Mouse (Mus musculus): ENCODE data around the gene Hibadh.

Hibadh gene

DNA sequence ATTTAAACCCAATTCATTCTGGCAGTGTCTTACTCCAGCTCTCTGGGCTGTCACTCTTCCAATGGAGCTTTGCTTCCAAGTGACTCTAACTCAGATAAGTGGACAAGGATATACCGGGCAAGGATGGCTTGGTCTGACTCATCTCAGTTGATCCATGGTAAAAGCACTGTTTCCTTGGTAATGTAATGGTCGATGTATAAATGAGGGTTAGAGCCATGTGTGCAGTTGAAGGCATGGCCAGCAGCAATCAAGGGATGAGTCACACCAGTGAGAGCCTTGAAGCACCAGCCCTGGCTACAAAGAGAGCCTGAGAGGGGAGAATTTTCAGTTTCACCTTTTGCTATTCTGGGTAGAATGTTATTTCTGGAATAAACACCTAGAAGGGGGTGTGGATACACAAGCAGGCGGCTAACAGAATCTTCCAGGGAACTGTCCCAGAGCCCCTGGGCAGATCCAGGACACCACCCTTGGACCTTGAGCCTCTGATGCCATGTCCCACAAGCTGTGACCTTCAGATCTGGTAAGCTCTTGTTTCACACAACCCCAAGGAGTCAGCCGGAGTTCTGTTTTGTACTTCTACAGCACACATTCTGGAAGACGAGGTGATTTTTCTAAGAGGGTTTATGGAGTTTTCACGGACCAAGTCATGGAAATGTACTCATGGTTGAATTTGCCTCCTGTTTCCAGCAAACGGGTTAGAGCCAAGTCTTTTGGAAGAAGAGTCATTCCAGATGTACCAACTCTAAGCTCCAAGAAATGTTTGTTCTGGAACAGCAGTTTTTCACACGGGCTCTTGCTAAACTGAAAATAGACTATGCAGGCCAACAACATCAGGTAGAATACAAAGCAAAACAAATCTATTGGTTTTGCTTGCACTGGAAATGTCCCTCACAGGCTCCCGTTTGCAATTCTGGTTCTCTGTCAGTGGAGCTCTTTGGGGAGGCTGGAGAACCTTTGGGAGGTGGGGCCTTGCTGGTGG is 134.1 kb downstream of the Hibadh start:
- DNase-seq (ENCODE audit: extremely low read depth, low read depth, low spot score): peak; percentile 39

DNA sequence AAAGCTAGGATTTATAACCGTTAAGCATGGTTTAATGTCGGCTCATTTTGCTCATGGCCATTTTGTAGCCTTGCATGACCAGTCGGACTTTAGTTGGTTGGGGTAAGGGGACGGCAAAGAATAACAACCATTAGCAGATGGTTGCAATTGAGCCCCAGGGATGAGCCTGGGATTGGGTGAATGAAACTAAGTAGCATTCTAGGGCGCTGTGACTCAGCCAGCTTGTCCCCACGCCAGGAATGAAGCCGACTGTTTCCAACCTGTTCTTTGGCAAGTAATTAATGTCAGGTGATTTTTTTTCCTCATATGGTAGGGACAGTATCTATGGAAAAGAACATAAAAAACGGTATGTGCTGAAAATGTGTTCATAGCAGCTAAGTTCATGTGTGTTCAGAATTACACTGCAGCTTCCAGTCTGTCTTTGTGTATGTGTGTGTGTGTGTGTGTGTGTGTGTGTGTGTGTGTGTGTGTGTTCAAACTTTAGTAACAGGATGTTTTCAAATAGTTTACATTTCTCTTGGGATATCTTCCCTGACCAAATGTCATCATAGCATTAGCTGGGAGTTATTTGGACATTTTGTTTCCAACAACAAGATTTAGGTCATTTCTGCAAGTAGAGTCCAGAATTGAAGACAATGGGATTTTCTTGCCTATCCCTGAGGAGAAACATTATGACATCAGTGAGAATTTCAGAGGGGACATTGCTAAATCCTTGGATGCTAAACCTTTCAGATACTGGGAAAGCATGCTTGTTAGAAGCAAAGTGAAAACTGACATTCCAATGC is 135.3 kb downstream of the Hibadh start:
- peak; percentile 89 for DNase-seq (ENCODE audit: extremely low read depth, low read depth, low spot score)

DNA sequence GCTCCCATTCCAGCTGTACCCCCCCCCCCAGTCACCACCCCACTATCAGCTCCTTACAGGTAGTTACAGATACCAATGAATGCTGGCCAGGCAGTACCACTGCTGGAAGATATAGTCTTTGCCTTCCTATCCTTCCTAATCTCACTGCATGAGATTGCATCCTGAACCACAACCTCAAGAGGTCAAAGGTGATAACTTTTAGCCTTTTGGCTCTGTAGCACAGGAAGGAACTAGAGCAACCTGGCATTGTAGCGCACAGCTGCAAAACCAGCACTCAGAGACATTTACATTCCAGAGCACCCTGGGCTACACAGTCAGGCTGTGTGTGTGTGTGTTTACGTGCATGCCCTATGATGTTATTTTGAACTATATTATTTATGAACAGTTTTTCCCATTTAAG is 137.2 kb downstream of the Hibadh start:
- no peak for DNase-seq (ENCODE audit: extremely low read depth, low read depth, low spot score)

DNA sequence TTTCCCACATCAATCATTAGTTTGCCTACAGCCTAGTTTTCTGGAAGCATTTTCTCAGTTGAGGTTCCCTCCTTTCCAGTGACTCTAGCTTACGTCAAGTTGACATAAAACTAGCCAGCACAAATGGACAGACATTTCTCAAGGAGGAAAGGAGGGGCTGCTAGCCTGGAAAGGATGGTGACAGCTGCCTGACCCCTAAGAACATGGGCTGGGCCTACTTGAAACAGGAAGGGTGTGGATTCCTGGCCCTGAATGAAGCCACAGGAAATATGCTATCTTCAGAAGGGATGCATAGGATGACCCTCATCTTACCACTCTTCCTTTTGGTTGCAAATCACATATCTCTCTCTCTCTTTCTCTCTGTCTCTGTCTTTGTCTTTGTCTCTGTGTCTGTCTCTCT is 138.7 kb downstream of the Hibadh start:
- DNase-seq (ENCODE audit: extremely low read depth, low read depth, low spot score): no peak
